Mouse (Mus musculus) thymus, adult 2 months (tissue): ENCODE measurements around the gene Abhd17c.

Experiments used
- CTCF ChIP-seq: fragments of 200-500 bp; IDR thresholded peaks from 2 replicates; pipeline ENCODE4 v1.5.1; 2012; ENCODE audit warnings: mild to moderate bottlenecking, control low read depth, low read length, moderate library complexity, borderline replicate concordance; ENCODE audit not compliant: control insufficient read depth, poor library complexity, insufficient read depth; ENCODE audit errors: extremely low read depth
- POLR2A ChIP-seq: fragments of 200-500 bp; IDR thresholded peaks from 2 replicates; pipeline ENCODE4 v1.6.1; 2012; ENCODE audit warnings: mild to moderate bottlenecking, low read length, control low read depth, moderate library complexity; ENCODE audit not compliant: control insufficient read depth, poor library complexity, insufficient read depth; ENCODE audit errors: extremely low read depth

GRCm38 (mm10) chr7:84147746-84148145 lies 3.9 kb downstream of the Abhd17c start:
- TF ChIP-seq CTCF (no peak), POLR2A (no peak)
